Mouse (Mus musculus) testis, adult 2 months (tissue): ENCODE measurements around the gene Gm20388.

ENCODE experiments used
- CTCF ChIP-seq: fragments of 200-500 bp; IDR thresholded peaks from 2 replicates; pipeline ENCODE4 v1.5.1; 2012; ENCODE audit warnings: low read depth, mild to moderate bottlenecking, inconsistent platforms, low read length, moderate library complexity; ENCODE audit not compliant: control insufficient read depth, insufficient read depth, insufficient replicate concordance
- POLR2A ChIP-seq: fragments of 200-500 bp; IDR thresholded peaks from 2 replicates; pipeline ENCODE4 v1.6.1; 2012; ENCODE audit warnings: low read depth, mild to moderate bottlenecking, inconsistent platforms, low read length, moderate library complexity; ENCODE audit not compliant: control insufficient read depth

DNA sequence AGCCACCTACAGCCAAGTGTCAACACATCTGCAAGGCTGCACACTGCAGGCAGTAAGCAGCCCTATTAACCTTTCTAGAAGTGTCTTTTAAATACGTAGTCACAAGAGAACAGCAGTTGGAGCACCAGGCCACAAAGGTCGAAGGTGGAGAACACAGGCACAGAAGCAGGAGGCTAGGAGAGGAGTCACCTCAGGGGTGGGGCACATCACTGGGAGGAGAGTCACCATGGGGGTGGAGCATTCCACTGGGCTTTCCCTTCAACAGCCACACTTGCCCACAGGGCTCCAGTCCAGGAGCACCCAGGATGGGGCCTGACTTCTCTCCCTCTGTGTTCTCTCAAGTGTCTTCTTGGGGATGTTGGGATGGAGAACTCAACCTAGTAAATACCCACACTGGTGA lies 185.8 kb downstream of the Gm20388 start:
- TF ChIP-seq POLR2A (no peak), CTCF (no peak)
